Mouse (Mus musculus): ENCODE results near the gene Srsf1. TPM values are rescaled to one million over a fixed set of nuclear protein-coding genes. Genes with fewer than 3 reads are reported as not detected.
"Not testable (repeated sequence)": the region's sequence is repeated elsewhere in the genome, so short reads cannot be mapped to it uniquely, and the experiment has no call there.

Gene Srsf1
- polyA plus RNA-seq, 1 experiment from 2014 or later: 271 TPM

- no peak for ATAC-seq (ENCODE audit: insufficient read depth, low FRiP score, low read depth)
Measured at GRCm38 (mm10) chr11:88015795-88016194, 31.4 kb upstream of the Srsf1 start.

DNA sequence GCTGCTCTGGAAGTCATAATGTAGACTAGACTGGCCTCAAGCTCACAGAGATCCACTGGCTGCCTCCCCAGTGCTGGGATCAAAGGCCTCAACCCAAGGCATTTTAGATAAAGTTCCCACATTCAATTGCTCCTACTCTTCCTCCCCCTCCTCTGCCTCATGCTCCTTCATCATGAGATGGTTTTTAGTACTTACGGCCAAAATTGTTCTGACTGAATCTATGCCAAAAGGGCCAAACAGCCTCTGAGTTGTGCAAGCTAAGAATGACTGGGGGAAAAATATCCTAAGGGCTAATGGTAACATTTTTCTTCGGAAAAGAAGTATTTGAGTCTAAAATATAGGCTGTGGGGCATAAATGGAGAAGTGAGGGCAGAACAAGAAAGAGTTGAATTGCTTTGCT lies 23.2 kb upstream of the Srsf1 start:
- ATAC-seq (ENCODE audit: insufficient read depth, low FRiP score, low read depth): no peak
- Histone ChIP-seq H3K4me2 (no peak overlapping the region), H3K36me3 (no peaks in the 10 kb centered on the region), H3K4me3 (replicated peaks) (no peak overlapping the region), H3K4me1 (no peaks in the 10 kb centered on the region), H3K9me3 (no peaks in the 10 kb centered on the region), H3K27me3 (replicated peaks) (no peaks in the 10 kb centered on the region), H3K27ac (no peak overlapping the region), H3K9ac (no peak overlapping the region)
- 74% methylated on average over 2 of the region's 2 CpGs for WGBS

More at GRCm38 (mm10) chr11:88015795-88016194, 31.4 kb upstream of the Srsf1 start:
- Histone ChIP-seq H3K36me3 (no peaks in the 10 kb centered on the region), H3K27me3 (replicated peaks) (no peaks in the 10 kb centered on the region), H3K27ac (no peak overlapping the region), H3K4me3 (replicated peaks) (no peak overlapping the region), H3K9ac (no peak overlapping the region), H3K9me3 (no peaks in the 10 kb centered on the region), H3K4me1 (no peaks in the 10 kb centered on the region; the same call in 1 of the 2 replicates), H3K4me2 (no peak overlapping the region)
- 78% methylated on average over 6 of the region's 6 CpGs for WGBS

DNA sequence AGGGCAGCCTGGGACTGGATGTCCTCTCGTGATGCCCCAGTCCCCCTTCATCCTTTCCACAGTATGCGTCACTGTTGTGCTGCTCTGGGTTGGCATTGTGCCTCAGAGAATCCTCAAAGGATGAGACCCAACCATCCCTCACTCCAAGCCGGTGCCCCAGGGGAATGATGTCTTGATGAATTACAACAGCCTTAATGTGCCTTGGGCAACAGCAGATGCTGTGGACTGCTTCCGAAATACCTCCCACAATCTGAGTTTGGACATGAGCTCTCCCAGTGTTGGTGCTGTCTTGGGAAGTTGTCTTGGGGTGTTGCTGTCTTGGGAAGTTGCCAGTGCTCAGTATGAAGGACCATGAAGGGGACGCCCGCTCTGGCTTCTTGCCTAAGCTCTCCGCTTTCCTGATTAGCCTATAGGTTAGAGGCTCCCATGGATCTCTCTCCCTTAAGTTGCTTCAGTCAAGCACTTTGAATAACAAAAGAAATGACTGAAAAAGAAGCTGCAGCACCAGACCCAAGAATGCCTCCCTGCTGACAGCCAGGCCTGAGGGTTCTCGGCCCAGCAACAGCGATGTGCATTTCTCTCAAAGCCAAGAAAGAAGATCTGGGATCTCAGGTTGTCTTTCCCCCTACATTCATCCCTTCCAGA lies 19.7 kb upstream of the Srsf1 start:
- 72% methylated on average over 9 of the region's 9 CpGs for WGBS
- ATAC-seq (ENCODE audit: insufficient read depth, low FRiP score, low read depth): no peak
- H3K4me2 ChIP-seq: no peak overlapping the region
- H3K4me3 ChIP-seq (replicated peaks): no peak overlapping the region
- H3K9me3 ChIP-seq: no peaks in the 10 kb centered on the region
- H3K4me1 ChIP-seq: no peaks in the 10 kb centered on the region
- no peak overlapping the region for H3K9ac ChIP-seq
- H3K27ac ChIP-seq: no peak overlapping the region
- no peaks in the 10 kb centered on the region for H3K36me3 ChIP-seq
- no peaks in the 10 kb centered on the region for H3K27me3 ChIP-seq (replicated peaks)

DNA sequence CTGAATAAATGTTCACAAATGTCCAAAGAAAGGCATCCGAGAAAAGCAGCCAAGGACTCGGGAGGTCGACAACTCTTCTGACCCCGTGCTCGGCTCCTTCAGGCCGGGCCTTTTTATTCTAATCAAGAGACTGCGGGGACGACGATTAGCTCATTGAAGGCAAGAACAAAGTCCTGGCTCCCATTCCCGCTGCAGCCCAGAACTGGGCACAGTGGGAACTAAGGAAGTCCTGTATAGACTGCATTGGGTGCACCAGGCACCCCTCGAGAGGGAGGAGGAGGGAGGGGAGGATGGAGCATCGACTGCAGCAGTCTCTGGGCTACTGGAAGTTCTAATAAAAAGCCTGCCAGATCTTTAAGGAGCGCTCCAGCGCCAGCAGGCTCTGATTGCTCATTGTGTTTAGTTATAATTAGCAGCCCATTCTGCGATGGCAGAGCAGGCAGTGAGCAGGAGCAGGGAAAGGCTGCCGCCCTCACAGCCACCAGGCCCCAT lies 18.9 kb upstream of the Srsf1 start:
- no peak overlapping the region for H3K4me2 ChIP-seq
- no peak overlapping the region for H3K4me3 ChIP-seq (replicated peaks)
- H3K36me3 ChIP-seq: no peaks in the 10 kb centered on the region
- ATAC-seq (ENCODE audit: insufficient read depth, low FRiP score, low read depth): no peak
- no peak overlapping the region for H3K9ac ChIP-seq
- H3K27ac ChIP-seq: no peak overlapping the region
- H3K4me1 ChIP-seq: no peaks in the 10 kb centered on the region
- H3K27me3 ChIP-seq (replicated peaks): no peaks in the 10 kb centered on the region
- no peaks in the 10 kb centered on the region for H3K9me3 ChIP-seq
- 31% methylated on average over 16 of the region's 16 CpGs for WGBS

- Histone ChIP-seq H3K4me3 (replicated peaks) (no peak overlapping the region), H3K27me3 (replicated peaks) (no peaks in the 10 kb centered on the region), H3K4me2 (no peak overlapping the region), H3K4me1 (no peaks in the 10 kb centered on the region), H3K9me3 (no peaks in the 10 kb centered on the region), H3K9ac (no peak overlapping the region), H3K27ac (no peak overlapping the region), H3K36me3 (no peaks in the 10 kb centered on the region)
- no peak for ATAC-seq (ENCODE audit: insufficient read depth, low FRiP score, low read depth)
- WGBS: 76% methylated on average over 7 of the region's 7 CpGs
Measured at GRCm38 (mm10) chr11:88030219-88030618, 17.0 kb upstream of the Srsf1 start.

DNA sequence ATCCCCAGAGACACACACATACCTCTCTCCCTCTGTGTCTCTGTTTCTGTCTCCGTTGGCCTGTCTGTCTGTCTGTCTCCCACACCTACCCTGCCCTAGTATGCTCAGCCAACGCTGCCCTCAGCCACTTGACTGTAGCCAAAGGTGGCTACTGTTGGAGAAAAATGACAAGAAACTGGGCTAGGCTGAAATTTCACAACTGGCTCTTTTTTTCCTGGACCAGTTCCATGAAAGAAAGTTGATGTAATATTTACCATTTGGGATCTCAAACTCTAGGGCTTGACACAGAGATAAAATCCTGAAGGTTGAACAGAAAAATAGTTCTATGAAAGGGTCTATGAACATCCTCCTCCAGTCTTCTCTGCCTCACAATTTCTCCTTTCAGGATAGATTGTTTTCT lies 16.3 kb upstream of the Srsf1 start:
- Histone ChIP-seq H3K9ac (no peak overlapping the region), H3K36me3 (no peaks in the 10 kb centered on the region), H3K27me3 (replicated peaks) (no peaks in the 10 kb centered on the region), H3K4me3 (replicated peaks) (no peak overlapping the region), H3K4me1 (no peaks in the 10 kb centered on the region), H3K4me2 (no peak overlapping the region), H3K27ac (no peak overlapping the region), H3K9me3 (no peaks in the 10 kb centered on the region)
- 82% methylated on average over 2 of the region's 2 CpGs for WGBS
- ATAC-seq (ENCODE audit: insufficient read depth, low FRiP score, low read depth): no peak

GRCm38 (mm10) chr11:88031753-88032152 lies 15.4 kb upstream of the Srsf1 start:
- Histone ChIP-seq H3K27ac (no peak overlapping the region), H3K4me1 (no peaks in the 10 kb centered on the region), H3K4me2 (no peak overlapping the region), H3K4me3 (replicated peaks) (no peak overlapping the region), H3K9ac (no peak overlapping the region), H3K36me3 (no peaks in the 10 kb centered on the region), H3K9me3 (no peaks in the 10 kb centered on the region), H3K27me3 (replicated peaks) (no peaks in the 10 kb centered on the region)
- ATAC-seq (ENCODE audit: insufficient read depth, low FRiP score, low read depth): no peak
- WGBS: 90% methylated on average over 5 of the region's 5 CpGs

DNA sequence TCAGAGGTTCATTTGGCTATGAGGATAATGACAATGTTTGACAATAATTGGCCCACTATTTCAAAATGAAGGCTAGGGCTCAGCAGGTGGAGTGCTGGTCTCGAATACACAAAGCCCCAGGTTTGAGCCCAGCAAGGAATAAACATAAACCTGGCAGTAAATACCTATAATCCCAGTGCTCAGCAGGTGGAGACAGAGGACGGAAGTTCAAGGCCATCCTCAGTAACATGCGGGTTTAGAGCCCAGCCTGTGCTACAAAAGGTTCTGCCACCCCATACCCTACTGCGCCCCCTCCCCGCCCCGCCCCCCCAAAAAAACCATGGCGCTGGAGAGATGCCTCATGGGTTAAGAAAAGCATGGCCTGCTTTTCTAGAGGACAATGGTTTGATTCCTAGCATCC lies 11.2 kb upstream of the Srsf1 start:
- H3K36me3 ChIP-seq: no peaks in the 10 kb centered on the region
- no peak overlapping the region for H3K9ac ChIP-seq
- no peak overlapping the region for H3K4me3 ChIP-seq (replicated peaks)
- 72% methylated on average over 7 of the region's 7 CpGs for WGBS
- H3K4me1 ChIP-seq: no peaks in the 10 kb centered on the region
- H3K27me3 ChIP-seq (replicated peaks): no peaks in the 10 kb centered on the region
- no peak for ATAC-seq (ENCODE audit: insufficient read depth, low FRiP score, low read depth)
- no peaks in the 10 kb centered on the region for H3K9me3 ChIP-seq
- no peak overlapping the region for H3K4me2 ChIP-seq
- no peak overlapping the region for H3K27ac ChIP-seq

DNA sequence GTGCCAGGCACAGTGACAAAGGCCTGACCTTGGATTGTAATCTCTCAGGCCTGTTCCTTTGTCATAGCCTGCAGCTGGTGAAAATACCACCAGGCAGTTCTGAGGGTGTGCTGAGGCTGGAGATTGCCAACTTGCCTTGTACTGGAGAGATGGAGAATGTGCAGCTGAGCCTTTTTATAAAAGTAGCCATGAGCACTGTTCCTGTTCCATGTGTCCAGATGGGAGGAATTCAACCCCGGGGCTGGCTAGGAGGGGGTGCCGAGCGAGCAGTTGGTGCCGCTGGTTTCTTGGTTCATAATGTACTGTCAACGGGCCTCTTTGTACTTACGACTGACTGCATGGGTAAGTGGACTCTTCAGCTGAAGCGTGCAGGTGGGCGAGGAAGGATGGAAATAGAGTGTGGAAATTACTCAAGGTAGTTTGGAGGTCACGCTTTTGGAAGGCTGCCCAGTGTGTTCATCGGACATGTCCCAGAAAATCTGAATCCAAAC lies 10.4 kb upstream of the Srsf1 start:
- H3K4me2 ChIP-seq: no peak overlapping the region
- H3K4me3 ChIP-seq (replicated peaks): no peak overlapping the region
- H3K27me3 ChIP-seq (replicated peaks): no peaks in the 10 kb centered on the region
- no peaks in the 10 kb centered on the region for H3K4me1 ChIP-seq
- H3K9me3 ChIP-seq: no peaks in the 10 kb centered on the region
- ATAC-seq (ENCODE audit: insufficient read depth, low FRiP score, low read depth): no peak
- 77% methylated on average over 10 of the region's 10 CpGs for WGBS
- H3K36me3 ChIP-seq: no peaks in the 10 kb centered on the region
- no peak overlapping the region for H3K27ac ChIP-seq
- no peak overlapping the region for H3K9ac ChIP-seq

DNA sequence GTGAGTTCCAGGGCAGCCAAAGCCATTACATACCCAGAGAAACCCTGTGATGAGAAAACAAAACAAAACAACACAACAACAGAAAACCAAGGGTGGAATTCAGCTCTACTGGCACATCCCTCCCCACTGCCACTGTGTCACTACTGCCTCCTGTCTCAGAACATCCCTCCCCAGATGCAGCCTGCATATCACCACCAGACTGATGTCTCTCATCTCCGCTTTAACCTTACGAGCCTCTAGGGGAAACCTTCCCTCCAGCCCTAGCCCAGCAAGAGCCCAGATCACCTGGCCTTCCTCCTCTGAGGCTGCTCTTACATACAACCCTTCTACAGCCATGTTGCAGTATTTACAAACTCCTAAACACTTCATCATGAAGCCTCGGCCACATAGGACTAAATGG lies 9.8 kb upstream of the Srsf1 start:
- no peak for ATAC-seq (ENCODE audit: insufficient read depth, low FRiP score, low read depth)
- 75% methylated on average over 3 of the region's 3 CpGs for WGBS

GRCm38 (mm10) chr11:88039066-88039465 lies 8.1 kb upstream of the Srsf1 start:
- no peaks in the 10 kb centered on the region for H3K36me3 ChIP-seq
- H3K4me1 ChIP-seq: no peaks in the 10 kb centered on the region
- H3K27me3 ChIP-seq (replicated peaks): no peaks in the 10 kb centered on the region
- no peak overlapping the region for H3K9ac ChIP-seq
- no peaks in the 10 kb centered on the region for H3K9me3 ChIP-seq
- no peak overlapping the region for H3K27ac ChIP-seq
- H3K4me2 ChIP-seq: no peak overlapping the region
- no peak for ATAC-seq (ENCODE audit: insufficient read depth, low FRiP score, low read depth)
- no peak overlapping the region for H3K4me3 ChIP-seq (replicated peaks)
- 88% methylated on average over 1 of the region's 1 CpGs for WGBS

More for the DNA sequence above, 9.8 kb upstream of the Srsf1 start:
- H3K27ac ChIP-seq: no peak overlapping the region
- no peaks in the 10 kb centered on the region for H3K9me3 ChIP-seq
- H3K4me1 ChIP-seq: no peaks in the 10 kb centered on the region
- H3K4me3 ChIP-seq (replicated peaks): no peak overlapping the region
- H3K36me3 ChIP-seq: no peaks in the 10 kb centered on the region
- no peak overlapping the region for H3K4me2 ChIP-seq
- H3K27me3 ChIP-seq (replicated peaks): no peaks in the 10 kb centered on the region
- no peak overlapping the region for H3K9ac ChIP-seq

DNA sequence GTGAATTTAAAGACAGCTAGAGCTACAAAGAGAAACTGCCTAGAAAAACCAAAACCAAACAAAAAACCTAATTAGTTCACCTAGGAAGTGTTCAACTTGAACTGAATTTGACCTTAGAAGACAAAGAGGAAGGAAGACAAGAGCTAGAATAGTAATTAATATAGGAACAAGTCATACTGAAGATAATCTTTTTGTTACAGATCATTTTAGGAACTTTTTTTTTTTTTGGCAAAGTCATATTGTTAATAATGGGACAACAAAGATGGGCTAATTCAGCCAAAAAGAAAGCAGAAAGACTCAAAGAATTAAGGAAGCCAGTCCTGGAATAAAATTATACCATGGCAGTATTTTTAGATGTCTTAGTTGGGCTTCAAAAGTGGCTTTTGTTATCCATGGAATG lies 2.9 kb upstream of the Srsf1 start:
- Histone ChIP-seq H3K36me3 (no peaks in the 10 kb centered on the region), H3K9ac (no peak overlapping the region), H3K4me2 (no peak overlapping the region), H3K4me1 (peaks cover 14% of the 10 kb centered on the region), H3K9me3 (no peaks in the 10 kb centered on the region), H3K4me3 (replicated peaks) (no peak overlapping the region), H3K27ac (no peak overlapping the region), H3K27me3 (replicated peaks) (no peaks in the 10 kb centered on the region)
- ATAC-seq (ENCODE audit: insufficient read depth, low FRiP score, low read depth): no peak

GRCm38 (mm10) chr11:88045159-88045558 lies 2.0 kb upstream of the Srsf1 start:
- not testable (repeated sequence) for H3K36me3 ChIP-seq; H3K4me2 ChIP-seq; H3K4me3 ChIP-seq (replicated peaks); H3K9ac ChIP-seq; H3K27me3 ChIP-seq (replicated peaks); H3K9me3 ChIP-seq; ATAC-seq (ENCODE audit: insufficient read depth, low FRiP score, low read depth); H3K27ac ChIP-seq
- WGBS: 95% methylated on average over 3 of the region's 3 CpGs
- peaks cover 23% of the 10 kb centered on the region for H3K4me1 ChIP-seq
